Mouse (Mus musculus) adrenal gland, postnatal 14 days (tissue): Measurements from ENCODE around the gene Atox1. TPM values are rescaled to one million over a fixed set of nuclear protein-coding genes. Genes with fewer than 3 reads are reported as not detected.

Experiments used
- DNase-seq: peaks from one replicate; pipeline ENCODE4 v3.0.0; 2021; ENCODE audit warnings: mixed read lengths
- long read RNA-seq, 2 experiments: library from polyadenylated mRNA; stranded (forward); transcript quantifications; one replicate each; pipeline ENCODE4 v2.0.0; 2021
- total RNA-seq: library from RNA; stranded (reverse); gene quantifications from 2 replicates; pipeline ENCODE4 v1.2.3, GENCODE M21; 2021

Gene Atox1
- 255 and 290 TPM in 2 replicates for total RNA-seq
- long read RNA-seq, experiment 1, transcript Atox1-201 (4 exons, 541 nt) = major isoform, 403 of 432 reads
- long read RNA-seq, experiment 1, partial matches to known transcripts = 7 of 432 reads
- long read RNA-seq, experiment 1, other reads (novel, unspliced or antisense) = 21 of 432 reads
- long read RNA-seq, experiment 2, transcript Atox1-201 (4 exons, 541 nt) = major isoform, 408 of 428 reads
- long read RNA-seq, experiment 2, partial matches to known transcripts = 8 of 428 reads
- long read RNA-seq, experiment 2, other reads (novel, unspliced or antisense) = 9 of 428 reads

GRCm38 (mm10) chr11:55461019-55461645 is at the start of gene Atox1:
Gene Atox1, minus strand, starts transcription at chr11:55461239.
- DNase-seq = peak; percentile 97

GRCm38 (mm10) chr11:55505485-55505884 is 44.4 kb upstream of the Atox1 start:
- peak; percentile 36 for DNase-seq

- DNase-seq = no peak
Measured at GRCm38 (mm10) chr11:55502886-55503285, 41.8 kb upstream of the Atox1 start.

- DNase-seq = no peak
Measured at GRCm38 (mm10) chr11:55501955-55502531, 41.0 kb upstream of the Atox1 start.

- DNase-seq = peak; percentile 64
Measured at GRCm38 (mm10) chr11:55497885-55498284, 36.8 kb upstream of the Atox1 start.

GRCm38 (mm10) chr11:55496158-55496557 is 35.1 kb upstream of the Atox1 start:
- DNase-seq = no peak

GRCm38 (mm10) chr11:55485443-55485842 is 24.4 kb upstream of the Atox1 start:
- no peak for DNase-seq

GRCm38 (mm10) chr11:55473219-55473618 is 12.2 kb upstream of the Atox1 start:
- DNase-seq = no peak

GRCm38 (mm10) chr11:55471467-55471866 is 10.4 kb upstream of the Atox1 start:
- no peak for DNase-seq

GRCm38 (mm10) chr11:55470761-55471160 is 9.7 kb upstream of the Atox1 start:
- DNase-seq = peak; percentile 37

GRCm38 (mm10) chr11:55469923-55470691 is 9.1 kb upstream of the Atox1 start:
- DNase-seq = peak; percentile 41

- DNase-seq = peak; percentile 100
Measured at GRCm38 (mm10) chr11:55469048-55469843, 8.2 kb upstream of the Atox1 start, which contains the start of gene G3bp1. Gene G3bp1, plus strand, starts transcription at chr11:55469685.

GRCm38 (mm10) chr11:55468611-55469047 is 7.6 kb upstream of the Atox1 start:
- peak; percentile 64 for DNase-seq

- peak; percentile 50 for DNase-seq
Measured at GRCm38 (mm10) chr11:55468012-55468411, 7.0 kb upstream of the Atox1 start.

GRCm38 (mm10) chr11:55465177-55465576 is 4.1 kb upstream of the Atox1 start:
- DNase-seq = no peak

- DNase-seq = no peak
Measured at GRCm38 (mm10) chr11:55464707-55465106, 3.7 kb upstream of the Atox1 start.

- DNase-seq = no peak
Measured at GRCm38 (mm10) chr11:55462149-55462548, 1.1 kb upstream of the Atox1 start.

- peak; percentile 52 for DNase-seq
Measured at GRCm38 (mm10) chr11:55460559-55461018, 450 bp downstream of the Atox1 start.

GRCm38 (mm10) chr11:55459850-55460558 is 1.0 kb downstream of the Atox1 start:
- DNase-seq = no peak

GRCm38 (mm10) chr11:55458501-55458900 is 2.5 kb downstream of the Atox1 start:
- DNase-seq = no peak

GRCm38 (mm10) chr11:55455166-55455565 is 5.9 kb downstream of the Atox1 start:
- no peak for DNase-seq
